Mouse (Mus musculus) megakaryocyte progenitor cell, adult 5-6 weeks (primary cell): Measurements from ENCODE around the gene Csnk2a1. TPM values are rescaled to one million over a fixed set of nuclear protein-coding genes. Genes with fewer than 3 reads are reported as not detected.

Experiments used
- ATAC-seq: replicated peaks from 2 replicates; pipeline ENCODE4 v1.8.0; 2016; ENCODE audit warnings: mild to moderate bottlenecking, moderate TSS enrichment, inconsistent platforms; ENCODE audit not compliant: poor library complexity
- total RNA-seq, 2 experiments: library from RNA; stranded (forward) in 1 of 2; stranded (reverse) in 1 of 2; fragments of 157-497, 149-512 nt in 1 of 2; fragments of 200-1000 nt in 1 of 2; gene quantifications; 2 replicates each; pipeline versions ENCODE4 v1.2.3 to v1.2.4; 2015 to 2017

The Csnk2a1 gene
- total RNA-seq, 2 experiments from 2014 or later: 68.2 to 111 TPM

DNA sequence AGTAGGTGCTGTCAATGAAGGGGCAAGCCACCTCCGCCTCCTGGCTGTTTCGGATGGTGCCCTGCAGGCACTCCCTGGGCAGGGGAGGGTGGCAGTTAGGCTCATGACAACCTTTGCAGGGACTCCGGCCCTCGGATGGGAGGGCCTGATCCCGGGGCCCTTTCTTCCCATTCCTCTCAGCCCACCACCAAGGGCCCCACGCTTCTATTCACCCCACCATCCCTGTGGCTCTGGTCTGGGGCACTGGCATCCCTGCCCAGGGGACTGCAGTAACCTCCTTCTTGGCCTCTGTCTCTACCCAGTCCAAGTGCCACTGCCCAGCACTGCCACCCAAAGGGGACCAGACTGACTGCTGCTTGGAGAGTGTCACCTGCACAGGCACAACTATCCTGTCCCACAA is 95.6 kb downstream of the Csnk2a1 start:
- ATAC-seq: no peak

DNA sequence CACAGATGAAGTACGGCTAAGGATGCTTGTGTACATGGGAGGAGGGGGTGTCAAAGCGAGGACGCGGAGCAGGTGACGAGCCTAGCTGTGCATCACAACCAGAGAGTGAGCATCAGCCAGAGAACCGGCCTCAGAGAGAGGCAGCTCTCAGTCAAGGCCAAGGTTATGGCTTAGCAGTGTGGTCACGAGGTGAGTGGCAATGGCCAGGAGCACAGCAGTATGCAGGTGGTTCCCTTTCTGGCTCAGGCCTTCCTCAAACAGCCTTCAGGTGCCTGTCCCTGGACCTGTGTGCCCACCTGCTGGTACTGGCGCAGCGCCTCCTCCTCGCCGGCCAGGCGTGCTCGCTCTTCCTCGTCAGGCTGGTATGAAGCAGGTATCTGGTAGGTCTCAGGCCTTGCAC is 97.3 kb downstream of the Csnk2a1 start:
- no peak for ATAC-seq

DNA sequence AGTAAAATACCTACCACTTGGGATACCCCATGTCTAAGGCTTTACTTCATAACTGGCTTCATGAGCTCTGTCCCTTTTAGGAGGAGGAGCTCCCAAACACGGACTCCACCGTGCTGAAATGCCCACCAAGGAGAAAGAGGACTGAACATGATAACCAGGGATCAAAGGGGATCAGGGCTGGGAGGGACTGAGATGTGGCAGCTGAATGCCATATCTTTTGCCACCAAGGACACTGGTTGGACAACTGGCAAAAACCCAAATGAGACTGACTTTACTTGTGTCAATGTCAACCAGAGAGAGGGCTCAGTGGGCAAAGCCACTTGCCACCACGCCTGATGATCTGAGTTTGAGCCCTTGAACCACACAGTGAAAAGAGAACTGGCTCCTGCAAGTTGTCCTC is 98.2 kb downstream of the Csnk2a1 start:
- no peak for ATAC-seq

DNA sequence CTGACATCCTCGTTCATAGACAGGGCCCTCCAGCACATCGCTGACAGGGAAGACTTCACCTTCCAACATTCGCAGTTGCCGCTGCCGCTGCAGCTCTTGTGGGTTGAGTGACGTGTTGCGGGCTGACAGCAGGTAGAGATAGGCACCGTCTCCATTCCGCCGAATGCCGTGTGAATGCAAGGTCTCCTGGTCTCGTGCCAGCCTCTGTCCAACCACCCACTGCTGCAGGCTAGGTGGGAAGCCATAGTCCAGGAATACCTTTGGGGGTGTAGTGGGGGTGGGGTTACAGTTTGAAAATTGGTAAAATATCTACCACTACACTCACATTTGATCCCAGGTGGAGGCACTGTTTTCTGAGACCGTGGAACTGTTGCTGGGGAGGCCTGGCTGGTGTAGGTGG is 99.5 kb downstream of the Csnk2a1 start:
- ATAC-seq: no peak

DNA sequence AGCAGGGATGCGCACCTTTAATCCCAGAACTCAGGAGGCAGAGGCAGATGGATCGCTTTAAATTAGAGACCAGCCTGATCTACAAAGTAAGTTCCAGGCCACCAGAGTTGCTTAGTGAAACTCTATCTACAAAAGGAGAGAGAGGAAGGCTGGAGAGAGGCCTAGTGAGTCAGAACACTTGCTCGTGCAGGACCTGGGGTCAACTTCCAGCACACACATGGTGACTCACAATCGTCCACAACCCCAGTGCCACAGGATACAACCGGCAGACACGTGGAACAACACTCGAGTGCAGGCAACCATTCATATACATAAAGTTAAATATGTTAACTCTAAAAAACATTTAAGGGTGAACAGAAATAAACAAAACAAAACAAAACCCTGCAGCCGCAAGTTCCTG is 100.0 kb downstream of the Csnk2a1 start:
- ATAC-seq: no peak

DNA sequence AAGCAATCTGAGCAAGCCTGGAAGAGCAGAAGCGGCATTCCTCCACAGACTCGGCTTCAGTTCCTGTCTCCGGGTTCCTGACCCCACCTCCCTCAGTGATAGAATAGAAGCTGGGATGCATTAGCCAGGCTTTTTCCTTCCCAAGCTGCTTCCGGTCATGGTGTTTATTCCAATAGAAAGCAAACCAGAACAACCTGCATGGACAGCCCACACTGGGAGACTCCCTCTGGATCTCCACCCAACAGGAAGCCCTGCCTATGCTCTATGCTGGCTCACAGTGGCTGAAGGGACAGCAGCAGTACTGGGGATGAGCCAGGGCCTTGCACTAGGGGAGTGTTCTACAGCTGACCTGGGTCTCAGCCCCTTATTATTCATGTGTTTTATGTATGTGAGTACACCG is 101.3 kb downstream of the Csnk2a1 start:
- no peak for ATAC-seq

DNA sequence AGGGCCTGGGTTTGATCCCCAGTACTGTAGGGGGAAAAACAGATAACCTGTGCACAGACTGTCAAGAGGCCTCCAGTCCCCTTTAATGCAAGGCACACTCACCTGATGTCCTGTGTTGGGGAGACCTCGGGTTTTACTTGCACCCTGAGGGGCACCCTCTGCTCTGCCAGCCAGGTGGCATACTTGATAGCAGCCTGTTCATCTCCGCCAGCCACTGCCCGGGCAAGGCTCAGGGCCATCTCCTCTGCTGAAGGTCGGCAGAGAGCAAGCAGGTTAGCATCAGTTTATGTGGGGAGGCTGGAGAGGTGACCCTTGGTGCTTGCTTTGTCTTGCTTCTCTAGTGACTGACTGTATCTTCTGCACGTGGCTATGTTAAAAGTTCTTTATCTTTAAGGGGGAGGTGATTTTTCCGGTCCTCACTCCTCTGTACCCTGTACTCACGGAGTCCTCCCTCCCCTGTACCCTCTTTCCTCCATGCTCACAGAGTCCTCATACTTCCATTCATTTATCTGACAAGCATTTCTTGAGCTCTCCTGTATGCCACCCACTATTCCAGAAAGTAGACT is 104.3 kb downstream of the Csnk2a1 start:
- peak; percentile 29 for ATAC-seq

Other genes starting within 250 kb of the Csnk2a1 start
- gene Fam110a, start 246.6 kb upstream of the Csnk2a1 start, total RNA-seq (2015): 5.6 and 8.2 TPM in 2 replicates
- 3.8 and 4.6 TPM in 2 replicates for gene Fam110a, start 246.6 kb upstream of the Csnk2a1 start, total RNA-seq (2017)
- gene Slc52a3, start 230.3 kb upstream of the Csnk2a1 start, total RNA-seq (2015): 0.22 TPM in 1 of 2 replicates, not detected in the other
- 0.12 TPM in 1 of 2 replicates, not detected in the other for gene Slc52a3, start 230.3 kb upstream of the Csnk2a1 start, total RNA-seq (2017)
- gene Scrt2, start 145.3 kb upstream of the Csnk2a1 start, total RNA-seq (2015): not detected in 2 replicates
- not detected in 2 replicates for gene Scrt2, start 145.3 kb upstream of the Csnk2a1 start, total RNA-seq (2017)
- 1.2 and 1.3 TPM in 2 replicates for gene Srxn1, start 121.3 kb upstream of the Csnk2a1 start, total RNA-seq (2015)
- 2.2 and 12.2 TPM in 2 replicates for gene Srxn1, start 121.3 kb upstream of the Csnk2a1 start, total RNA-seq (2017)
- not detected in 2 replicates for gene Tcf15, start 83.3 kb upstream of the Csnk2a1 start, total RNA-seq (2015)
- gene Tcf15, start 83.3 kb upstream of the Csnk2a1 start, total RNA-seq (2017): 0.12 TPM in 1 of 2 replicates, not detected in the other
- gene Tbc1d20, start 67.0 kb downstream of the Csnk2a1 start, total RNA-seq (2015): 18.4 and 19.7 TPM in 2 replicates
- gene Tbc1d20, start 67.0 kb downstream of the Csnk2a1 start, total RNA-seq (2017): 17.2 and 19.1 TPM in 2 replicates
- 50.3 and 75.6 TPM in 2 replicates for gene Rbck1, start 105.8 kb downstream of the Csnk2a1 start, total RNA-seq (2015)
- 66.8 and 67.2 TPM in 2 replicates for gene Rbck1, start 105.8 kb downstream of the Csnk2a1 start, total RNA-seq (2017)
- not detected in 2 replicates for gene Trib3, start 117.2 kb downstream of the Csnk2a1 start, total RNA-seq (2015)
- gene Trib3, start 117.2 kb downstream of the Csnk2a1 start, total RNA-seq (2017): not detected in 2 replicates
- gene Nrsn2, start 149.8 kb downstream of the Csnk2a1 start, total RNA-seq (2015): not detected in 2 replicates
- gene Nrsn2, start 149.8 kb downstream of the Csnk2a1 start, total RNA-seq (2017): not detected in 2 replicates
- gene Sox12, start 171.2 kb downstream of the Csnk2a1 start, total RNA-seq (2015): 6.8 and 9.0 TPM in 2 replicates
- 1.9 and 2.2 TPM in 2 replicates for gene Sox12, start 171.2 kb downstream of the Csnk2a1 start, total RNA-seq (2017)
- gene Zcchc3, start 188.2 kb downstream of the Csnk2a1 start, total RNA-seq (2015): 5.3 and 5.7 TPM in 2 replicates
- 2.8 and 4.1 TPM in 2 replicates for gene Zcchc3, start 188.2 kb downstream of the Csnk2a1 start, total RNA-seq (2017)
- not detected in 2 replicates for gene 6820408C15Rik, start 188.7 kb downstream of the Csnk2a1 start, total RNA-seq (2015)
- gene 6820408C15Rik, start 188.7 kb downstream of the Csnk2a1 start, total RNA-seq (2017): 0.29 TPM in 1 of 2 replicates, not detected in the other
- gene Defb23, start 237.8 kb downstream of the Csnk2a1 start, total RNA-seq (2015): not detected in 2 replicates
- not detected in 2 replicates for gene Defb23, start 237.8 kb downstream of the Csnk2a1 start, total RNA-seq (2017)